Mouse (Mus musculus) midbrain, embryonic 12.5 days (tissue): Measurements from ENCODE around the gene Armh3. TPM values are rescaled to one million over a fixed set of nuclear protein-coding genes. Genes with fewer than 3 reads are reported as not detected.

Source experiments
- ATAC-seq: fragments of 200-750 bp; cut with Nextera tagmentation; 2 replicates; pipeline ENCODE4 v1.8.0; 2017; ENCODE audit warnings: low read depth, moderate TSS enrichment, moderate library complexity; ENCODE audit not compliant: low FRiP score
- H3K27ac ChIP-seq: fragments of 300-500 bp; sonication (generic); replicated peaks from 2 replicates; pipeline ENCODE4 v1.5.1; 2016; ENCODE audit warnings: mild to moderate bottlenecking
- H3K27me3 ChIP-seq: fragments of 300-500 bp; sonication (generic); 2 replicates; pipeline ENCODE4 v1.6.1; 2016; ENCODE audit warnings: mild to moderate bottlenecking
- H3K36me3 ChIP-seq: fragments of 300-500 bp; sonication (generic); 2 replicates; pipeline ENCODE4 v1.6.1; 2016
- H3K4me1 ChIP-seq: fragments of 300-500 bp; sonication (generic); 2 replicates; pipeline ENCODE4 v1.6.1; 2016
- H3K4me2 ChIP-seq: fragments of 300-500 bp; sonication (generic); replicated peaks from 2 replicates; pipeline ENCODE4 v1.6.1; 2016; ENCODE audit warnings: mild to moderate bottlenecking, moderate library complexity
- H3K4me3 ChIP-seq: fragments of 300-500 bp; sonication (generic); 2 replicates; pipeline ENCODE4 v1.5.1; 2016; ENCODE audit warnings: mild to moderate bottlenecking
- H3K9ac ChIP-seq: fragments of 300-500 bp; sonication (generic); replicated peaks from 2 replicates; pipeline ENCODE4 v1.6.1; 2016; ENCODE audit warnings: mild to moderate bottlenecking, moderate library complexity
- H3K9me3 ChIP-seq: fragments of 300-500 bp; sonication (generic); 2 replicates; pipeline ENCODE4 v1.6.1; 2016; ENCODE audit warnings: mild to moderate bottlenecking
- WGBS: fragments of 180-500 bp; shearing (Covaris S2); methylation state at CpG from one replicate; pipeline ENCODE4 v1.1.7; 2016; 5-methylcytosine and 5-hydroxymethylcytosine counted together
- polyA plus RNA-seq: library from polyadenylated mRNA; unstranded; fragments of >200 nt; fragmentation: Nextera tagmentation; extraction: Ambion mirVana; gene quantifications from 2 replicates; pipeline ENCODE4 v1.2.1, GENCODE M21; 2016

Gene Armh3
- polyA plus RNA-seq, 1 experiment from 2014 or later: 20.9 TPM

- Histone ChIP-seq H3K36me3 (peaks cover 15% of the 10 kb centered on the region), H3K27me3 (no peaks in the 10 kb centered on the region), H3K4me2 (peak overlapping the region; percentile 92), H3K9ac (peak overlapping the region; percentile 97), H3K9me3 (no peaks in the 10 kb centered on the region), H3K27ac (peak overlapping the region; percentile 98), H3K4me3 (peak overlapping the region; percentile 81), H3K4me1 (peaks cover 69% of the 10 kb centered on the region)
- no peak for ATAC-seq
- WGBS: 39% methylated on average over 14 of the region's 14 CpGs
These were observed 42.0 kb upstream of the Armh3 start for GRCm38 (mm10) chr19:46040149-46040902.

GRCm38 (mm10) chr19:46039478-46039877 is 41.2 kb upstream of the Armh3 start:
- Histone ChIP-seq H3K9me3 (no peaks in the 10 kb centered on the region), H3K36me3 (peaks cover 24% of the 10 kb centered on the region), H3K9ac (peak overlapping the region; percentile 97), H3K4me2 (peak overlapping the region; percentile 92), H3K4me3 (peak overlapping the region; percentile 81), H3K4me1 (peaks cover 69% of the 10 kb centered on the region), H3K27me3 (no peaks in the 10 kb centered on the region), H3K27ac (peak overlapping the region; percentile 98)
- WGBS: under 1% methylated on average over 25 of the region's 30 CpGs
- peak; percentile 71 for ATAC-seq

- H3K9ac ChIP-seq: peak overlapping the region; percentile 97
- peak overlapping the region; percentile 81 for H3K4me3 ChIP-seq
- no peaks in the 10 kb centered on the region for H3K9me3 ChIP-seq
- H3K27me3 ChIP-seq: no peaks in the 10 kb centered on the region
- H3K4me1 ChIP-seq: peaks cover 65% of the 10 kb centered on the region
- peak overlapping the region; percentile 92 for H3K4me2 ChIP-seq
- peaks cover 30% of the 10 kb centered on the region for H3K36me3 ChIP-seq
- ATAC-seq: peak; percentile 8
- H3K27ac ChIP-seq: peak overlapping the region; percentile 98
- WGBS: 0% methylated on average over 14 of the region's 17 CpGs
These were observed 40.6 kb upstream of the Armh3 start for GRCm38 (mm10) chr19:46038851-46039260.

GRCm38 (mm10) chr19:46037925-46038850 is 39.9 kb upstream of the Armh3 start:
- ATAC-seq: no peak
- Histone ChIP-seq H3K27ac (peak overlapping the region; percentile 98), H3K9ac (peak overlapping the region; percentile 97), H3K9me3 (no peaks in the 10 kb centered on the region), H3K4me1 (peaks cover 58% of the 10 kb centered on the region), H3K4me2 (peak overlapping the region; percentile 92), H3K4me3 (peak overlapping the region; percentile 81), H3K36me3 (peaks cover 37% of the 10 kb centered on the region), H3K27me3 (no peaks in the 10 kb centered on the region)
- WGBS: 9% methylated on average over 13 of the region's 13 CpGs

- Histone ChIP-seq H3K4me1 (peaks cover 50% of the 10 kb centered on the region), H3K4me3 (peak overlapping the region; percentile 81), H3K4me2 (peak overlapping the region; percentile 92), H3K9ac (peak overlapping the region; percentile 97), H3K27me3 (no peaks in the 10 kb centered on the region), H3K9me3 (no peaks in the 10 kb centered on the region), H3K27ac (peak overlapping the region; percentile 98), H3K36me3 (peaks cover 45% of the 10 kb centered on the region)
- ATAC-seq: no peak
- 18% methylated on average over 6 of the region's 6 CpGs for WGBS
These were observed 39.1 kb upstream of the Armh3 start for GRCm38 (mm10) chr19:46037243-46037924.

- H3K4me1 ChIP-seq: peaks cover 43% of the 10 kb centered on the region
- H3K36me3 ChIP-seq: peaks cover 52% of the 10 kb centered on the region
- 68% methylated on average over 13 of the region's 13 CpGs for whole genome bisulfite sequencing
These were observed 38.4 kb upstream of the Armh3 start for GRCm38 (mm10) chr19:46036477-46037242.

GRCm38 (mm10) chr19:46035971-46036370 is 37.7 kb upstream of the Armh3 start:
- ATAC-seq: no peak
- H3K9ac ChIP-seq: no peak overlapping the region
- H3K4me2 ChIP-seq: no peak overlapping the region
- H3K4me1 ChIP-seq: peaks cover 36% of the 10 kb centered on the region
- 91% methylated on average over 13 of the region's 13 CpGs for WGBS
- H3K4me3 ChIP-seq: peak overlapping the region; percentile 81
- H3K36me3 ChIP-seq: peaks cover 56% of the 10 kb centered on the region
- no peaks in the 10 kb centered on the region for H3K27me3 ChIP-seq
- no peaks in the 10 kb centered on the region for H3K9me3 ChIP-seq
- H3K27ac ChIP-seq: no peak overlapping the region

More at GRCm38 (mm10) chr19:46036477-46037242, 38.4 kb upstream of the Armh3 start:
- H3K4me3 ChIP-seq: peak overlapping the region; percentile 81
- no peak for ATAC-seq
- peak overlapping the region; percentile 92 for H3K4me2 ChIP-seq
- H3K9ac ChIP-seq: peak overlapping the region; percentile 97
- H3K27me3 ChIP-seq: no peaks in the 10 kb centered on the region
- no peaks in the 10 kb centered on the region for H3K9me3 ChIP-seq
- peak overlapping the region; percentile 98 for H3K27ac ChIP-seq

GRCm38 (mm10) chr19:46033911-46034310 is 35.6 kb upstream of the Armh3 start:
- no peak overlapping the region for H3K4me2 ChIP-seq
- peaks cover 61% of the 10 kb centered on the region for H3K36me3 ChIP-seq
- no peak overlapping the region for H3K27ac ChIP-seq
- ATAC-seq: no peak
- no peaks in the 10 kb centered on the region for H3K27me3 ChIP-seq
- no peak overlapping the region for H3K9ac ChIP-seq
- H3K4me1 ChIP-seq: peaks cover 23% of the 10 kb centered on the region
- no peaks in the 10 kb centered on the region; the same call in 1 of the 2 replicates for H3K9me3 ChIP-seq
- H3K4me3 ChIP-seq: no peak overlapping the region
- 95% methylated on average over 11 of the region's 11 CpGs for WGBS

GRCm38 (mm10) chr19:46032731-46033510 is 34.6 kb upstream of the Armh3 start:
- H3K27ac ChIP-seq: no peak overlapping the region
- H3K9ac ChIP-seq: no peak overlapping the region; the same call in 1 of the 2 replicates
- no peaks in the 10 kb centered on the region; the same call in 1 of the 2 replicates for H3K9me3 ChIP-seq
- WGBS: 86% methylated on average over 26 of the region's 26 CpGs
- no peaks in the 10 kb centered on the region for H3K27me3 ChIP-seq
- H3K36me3 ChIP-seq: peaks cover 61% of the 10 kb centered on the region
- peaks cover 22% of the 10 kb centered on the region for H3K4me1 ChIP-seq
- no peak for ATAC-seq
- H3K4me2 ChIP-seq: no peak overlapping the region
- no peak overlapping the region for H3K4me3 ChIP-seq

GRCm38 (mm10) chr19:46031689-46032432 is 33.6 kb upstream of the Armh3 start:
- peak overlapping the region; percentile 1; the same call in 1 of the 2 replicates for H3K27ac ChIP-seq
- peaks cover 12% of the 10 kb centered on the region for H3K4me1 ChIP-seq
- peaks cover 61% of the 10 kb centered on the region for H3K36me3 ChIP-seq
- H3K27me3 ChIP-seq: no peaks in the 10 kb centered on the region
- H3K9me3 ChIP-seq: no peaks in the 10 kb centered on the region; the same call in 1 of the 2 replicates
- WGBS: 74% methylated on average over 9 of the region's 9 CpGs
- H3K4me2 ChIP-seq: no peak overlapping the region
- H3K9ac ChIP-seq: no peak overlapping the region
- no peak overlapping the region for H3K4me3 ChIP-seq
- ATAC-seq: no peak
